Mouse (Mus musculus) CD4-positive, CD25-positive, alpha-beta regulatory T cell, adult 2 months (primary cell): ENCODE results near the gene Hoxc9.

Source experiments
- DNase-seq: peaks from one replicate; pipeline ENCODE4 v3.0.0-alpha.2; 2012; ENCODE audit warnings: low read depth, low spot score

Hoxc9 gene

DNA sequence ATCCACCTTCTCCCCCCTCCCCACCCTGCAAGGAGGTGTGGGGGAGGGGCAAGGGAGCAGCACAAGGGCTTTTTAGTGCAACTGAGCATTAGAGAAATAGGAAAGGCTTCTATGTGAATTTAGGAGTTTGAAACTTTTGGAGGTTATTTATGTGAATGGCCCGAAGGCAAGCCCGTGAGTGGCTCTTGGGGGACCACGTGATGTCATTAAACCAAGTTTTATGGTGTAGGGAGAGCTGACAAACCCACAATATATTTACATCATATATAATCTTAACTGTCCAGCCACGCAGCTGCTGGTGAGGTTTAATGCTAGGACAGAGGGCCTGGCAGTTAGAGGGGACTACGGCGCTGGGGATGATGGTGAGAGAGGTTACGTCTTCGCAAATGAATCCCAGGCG lies 42.4 kb downstream of the Hoxc9 start, which contains the start of gene Hoxc4:
TSS of gene Hoxc4 (plus strand) at position 299 of the 400 bp plus-strand sequence.
- DNase-seq: no peak

GRCm38 (mm10) chr15:103020899-103021418 lies 44.7 kb downstream of the Hoxc9 start:
- DNase-seq: no peak

DNA sequence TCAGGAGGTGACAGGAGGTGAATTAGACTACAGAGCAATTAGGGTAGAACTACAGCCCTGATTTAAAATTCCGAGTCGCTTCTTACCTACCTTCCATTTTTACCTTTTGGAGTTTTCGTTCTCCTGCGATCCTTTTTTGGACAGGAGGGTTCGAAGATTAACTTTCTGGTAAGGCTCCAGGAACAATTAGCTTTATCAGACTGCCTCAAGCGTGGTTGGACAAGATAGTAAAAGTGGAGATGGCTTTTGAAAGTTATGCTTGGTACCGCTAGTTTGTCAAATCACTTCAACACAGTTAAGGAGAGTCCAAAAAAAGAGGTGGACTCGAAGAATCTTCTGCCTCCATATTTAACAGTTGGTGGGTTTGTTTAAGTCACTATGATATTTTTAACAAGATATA lies 45.3 kb downstream of the Hoxc9 start:
- no peak for DNase-seq

- DNase-seq: no peak
Observed at GRCm38 (mm10) chr15:103024131-103024530, 47.9 kb downstream of the Hoxc9 start.

DNA sequence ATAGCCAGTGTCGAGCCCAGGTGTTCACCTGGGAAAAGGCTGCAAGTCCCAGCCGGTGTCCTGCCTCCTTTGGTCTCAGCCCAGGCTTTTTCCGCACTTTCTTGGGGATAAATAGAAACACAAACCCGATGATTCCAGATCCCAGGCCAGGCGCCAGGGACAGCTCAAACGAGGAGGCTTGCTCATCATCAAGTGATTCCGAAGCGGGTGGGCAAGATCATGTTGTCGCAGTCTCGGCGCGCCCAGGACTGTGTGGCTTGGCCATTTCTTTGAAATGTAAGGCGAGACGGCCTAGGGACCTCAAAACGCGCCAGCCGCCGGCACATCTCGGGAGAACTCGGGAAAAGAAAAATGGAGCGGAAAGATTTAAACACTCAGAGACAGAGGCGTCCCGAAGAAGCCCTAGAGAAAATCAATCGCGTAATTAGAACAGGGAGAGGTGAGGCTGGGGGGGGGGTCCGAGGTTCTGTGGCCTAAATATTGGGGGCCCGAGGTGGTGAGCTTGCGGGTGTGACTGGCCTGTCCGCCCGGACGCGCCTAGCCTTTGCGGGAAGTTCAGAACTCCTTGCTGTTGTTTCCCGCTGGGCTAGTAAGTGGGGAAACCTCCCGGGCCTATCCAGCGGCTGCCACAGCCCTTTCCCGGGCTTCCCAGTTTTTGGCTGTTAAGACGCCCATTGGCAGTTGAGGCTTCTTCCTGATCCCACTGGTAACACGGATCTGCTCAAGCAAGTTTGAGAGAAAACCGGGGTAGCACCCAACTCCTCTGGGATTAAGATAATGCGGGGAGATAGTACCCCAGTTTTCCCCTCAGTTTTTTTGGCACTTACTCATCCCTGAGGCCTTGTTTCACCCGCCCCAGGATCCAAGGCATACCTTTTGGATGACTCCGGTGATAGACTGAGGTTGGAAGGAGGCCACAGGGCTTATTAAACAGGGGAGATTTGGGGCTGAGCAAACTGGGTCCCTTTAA lies 51.3 kb downstream of the Hoxc9 start:
- no peak for DNase-seq

DNA sequence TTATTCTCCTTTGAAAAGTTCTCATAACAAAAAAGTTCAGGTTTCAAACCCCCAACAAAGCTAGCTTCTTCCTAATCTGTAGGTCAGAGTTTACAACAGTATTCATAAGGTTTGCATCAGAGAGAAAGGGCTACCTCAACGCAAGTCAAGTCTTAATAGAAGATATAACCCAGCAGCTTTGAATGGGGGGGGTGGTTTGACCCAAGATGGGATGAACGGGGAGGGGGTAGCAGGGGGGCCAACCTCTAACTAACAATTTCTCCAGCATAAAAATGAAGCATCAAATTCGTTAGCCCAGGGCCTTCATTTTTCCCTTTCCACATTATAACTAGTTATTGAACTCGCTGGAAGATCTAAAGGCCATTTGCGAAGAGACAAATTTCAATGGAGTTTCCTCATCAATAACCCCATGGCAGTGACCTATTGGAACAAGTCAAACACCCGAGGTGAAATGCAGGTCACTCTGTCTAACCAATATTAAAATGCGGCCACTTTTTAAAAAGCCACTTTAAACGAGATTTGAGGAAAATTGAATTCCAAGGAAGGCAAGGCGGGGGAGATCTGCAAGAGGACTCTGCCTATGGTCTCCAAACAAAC lies 52.8 kb downstream of the Hoxc9 start:
- DNase-seq: no peak

- no peak for DNase-seq
Observed at GRCm38 (mm10) chr15:103030142-103030541, 53.9 kb downstream of the Hoxc9 start.

DNA sequence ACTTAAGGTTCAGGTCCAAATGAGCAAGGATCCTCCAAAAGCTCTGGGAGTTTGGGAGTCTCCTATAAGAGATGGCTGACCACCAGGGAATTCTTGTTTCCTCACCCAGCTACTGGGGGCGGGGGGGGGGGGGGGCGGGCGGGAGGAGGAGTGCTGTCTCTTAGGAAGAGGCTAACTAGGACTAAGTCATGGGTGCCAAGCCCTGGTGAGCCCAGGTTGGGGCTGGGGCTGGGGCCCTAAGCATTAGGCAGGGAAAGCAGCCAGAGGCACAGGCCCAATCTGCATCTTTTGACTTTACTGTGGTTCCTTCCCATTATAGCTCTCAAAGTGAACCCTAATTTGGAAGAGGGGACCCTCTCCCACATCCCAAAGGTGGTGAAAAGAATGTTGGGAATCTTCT lies 55.9 kb downstream of the Hoxc9 start:
- DNase-seq: no peak

- no peak for DNase-seq
Observed at GRCm38 (mm10) chr15:103032646-103033575, 56.7 kb downstream of the Hoxc9 start.

GRCm38 (mm10) chr15:103034043-103034806 lies 58.0 kb downstream of the Hoxc9 start:
- no peak for DNase-seq
